Mouse (Mus musculus): Measurements from ENCODE around the gene Plvap. TPM values are rescaled to one million over a fixed set of nuclear protein-coding genes. Genes with fewer than 3 reads are reported as not detected.
"Not testable (repeated sequence)": the region's sequence is repeated elsewhere in the genome, so short reads cannot be mapped to it uniquely, and the experiment has no call there.

Gene Plvap
- polyA plus RNA-seq, 1 experiment, result 0.18 TPM

GRCm38 (mm10) chr8:71528362-71529073, 17.0 kb upstream of the Plvap start:
- H3K27me3 ChIP-seq (ENCODE audit: control insufficient read depth), result peaks cover 35% of the 10 kb centered on the region
- no peaks in the 10 kb centered on the region for H3K36me3 ChIP-seq (ENCODE audit: control insufficient read depth)
- H3K9me3 ChIP-seq (ENCODE audit: control insufficient read depth, low read length), result no peaks in the 10 kb centered on the region
- H3K4me3 ChIP-seq (replicated peaks), result no peak overlapping the region
- TF ChIP-seq TAL1 (IDR thresholded peaks at IDR 0.05; ENCODE audit: low read length), result no peak
- no peak for TF ChIP-seq GATA1 (IDR thresholded peaks at IDR 0.05; ENCODE audit: low read length)
- H3K4me1 ChIP-seq (ENCODE audit: control insufficient read depth), result peaks cover 4% of the 10 kb centered on the region; the same call in 1 of the 2 replicates

- Histone ChIP-seq H3K4me1 (ENCODE audit: control insufficient read depth) (peaks cover 4% of the 10 kb centered on the region; the same call in 1 of the 2 replicates), H3K9me3 (ENCODE audit: control insufficient read depth, low read length) (no peaks in the 10 kb centered on the region), H3K36me3 (ENCODE audit: control insufficient read depth) (no peaks in the 10 kb centered on the region), H3K27me3 (ENCODE audit: control insufficient read depth) (peaks cover 35% of the 10 kb centered on the region), H3K4me3 (replicated peaks) (no peak overlapping the region)
- TF ChIP-seq TAL1 (IDR thresholded peaks at IDR 0.05; ENCODE audit: low read length), result no peak
- TF ChIP-seq GATA1 (IDR thresholded peaks at IDR 0.05; ENCODE audit: low read length), result no peak
Measured at GRCm38 (mm10) chr8:71527162-71527870, 15.8 kb upstream of the Plvap start.

GRCm38 (mm10) chr8:71526272-71526671, 14.7 kb upstream of the Plvap start:
- no peak for TF ChIP-seq GATA1 (IDR thresholded peaks at IDR 0.05; ENCODE audit: low read length)
- TF ChIP-seq TAL1 (IDR thresholded peaks at IDR 0.05; ENCODE audit: low read length), result no peak
- Histone ChIP-seq H3K4me3 (replicated peaks) (no peak overlapping the region), H3K4me1 (ENCODE audit: control insufficient read depth) (peaks cover 9% of the 10 kb centered on the region), H3K27me3 (ENCODE audit: control insufficient read depth) (peaks cover 35% of the 10 kb centered on the region), H3K9me3 (ENCODE audit: control insufficient read depth, low read length) (no peaks in the 10 kb centered on the region), H3K36me3 (ENCODE audit: control insufficient read depth) (no peaks in the 10 kb centered on the region)

- no peaks in the 10 kb centered on the region for H3K9me3 ChIP-seq (ENCODE audit: control insufficient read depth, low read length)
- H3K27me3 ChIP-seq (ENCODE audit: control insufficient read depth), result peaks cover 35% of the 10 kb centered on the region
- H3K4me1 ChIP-seq (ENCODE audit: control insufficient read depth), result peaks cover 7% of the 10 kb centered on the region
- TF ChIP-seq TAL1 (IDR thresholded peaks at IDR 0.05; ENCODE audit: low read length) (no peak), GATA1 (IDR thresholded peaks at IDR 0.05; ENCODE audit: low read length) (no peak)
- no peaks in the 10 kb centered on the region for H3K36me3 ChIP-seq (ENCODE audit: control insufficient read depth)
- no peak within 1 kb of the TSS for H3K4me3 ChIP-seq (replicated peaks)
Measured at GRCm38 (mm10) chr8:71525226-71526050, 13.9 kb upstream of the Plvap start, which contains the start of gene Ccdc194. TSS of gene Ccdc194 (minus strand) at chr8:71525711.

- Histone ChIP-seq H3K27me3 (ENCODE audit: control insufficient read depth) (peaks cover 20% of the 10 kb centered on the region), H3K4me3 (replicated peaks) (no peak overlapping the region), H3K36me3 (ENCODE audit: control insufficient read depth) (no peaks in the 10 kb centered on the region), H3K4me1 (ENCODE audit: control insufficient read depth) (peaks cover 6% of the 10 kb centered on the region), H3K9me3 (ENCODE audit: control insufficient read depth, low read length) (no peaks in the 10 kb centered on the region)
- TF ChIP-seq TAL1 (IDR thresholded peaks at IDR 0.05; ENCODE audit: low read length), result no peak
- no peak for TF ChIP-seq GATA1 (IDR thresholded peaks at IDR 0.05; ENCODE audit: low read length)
Measured at GRCm38 (mm10) chr8:71521634-71522033, 10.1 kb upstream of the Plvap start.

- H3K27me3 ChIP-seq (ENCODE audit: control insufficient read depth), result not testable (repeated sequence)
Measured at GRCm38 (mm10) chr8:71519037-71519825, 7.7 kb upstream of the Plvap start.

GRCm38 (mm10) chr8:71516786-71517185, 5.2 kb upstream of the Plvap start:
- H3K27me3 ChIP-seq (ENCODE audit: control insufficient read depth), result no peaks in the 10 kb centered on the region
- peaks cover 16% of the 10 kb centered on the region for H3K4me1 ChIP-seq (ENCODE audit: control insufficient read depth)
- H3K9me3 ChIP-seq (ENCODE audit: control insufficient read depth, low read length), result no peaks in the 10 kb centered on the region
- H3K4me3 ChIP-seq (replicated peaks), result no peak overlapping the region
- TF ChIP-seq TAL1 (IDR thresholded peaks at IDR 0.05; ENCODE audit: low read length), result no peak
- no peak for TF ChIP-seq GATA1 (IDR thresholded peaks at IDR 0.05; ENCODE audit: low read length)
- H3K36me3 ChIP-seq (ENCODE audit: control insufficient read depth), result no peaks in the 10 kb centered on the region

More at GRCm38 (mm10) chr8:71519037-71519825, 7.7 kb upstream of the Plvap start:
- not testable (repeated sequence) for H3K36me3 ChIP-seq (ENCODE audit: control insufficient read depth); H3K9me3 ChIP-seq (ENCODE audit: control insufficient read depth, low read length); H3K4me3 ChIP-seq (replicated peaks); H3K4me1 ChIP-seq (ENCODE audit: control insufficient read depth)

- Histone ChIP-seq H3K4me3 (replicated peaks) (no peak overlapping the region), H3K4me1 (ENCODE audit: control insufficient read depth) (peaks cover 20% of the 10 kb centered on the region), H3K36me3 (ENCODE audit: control insufficient read depth) (no peaks in the 10 kb centered on the region), H3K9me3 (ENCODE audit: control insufficient read depth, low read length) (no peaks in the 10 kb centered on the region), H3K27me3 (ENCODE audit: control insufficient read depth) (0 out of 2 replicates have a peak, but pooled peaks cover 1% of the 10 kb centered on the region)
- TF ChIP-seq GATA1 (IDR thresholded peaks at IDR 0.05; ENCODE audit: low read length) (no peak), TAL1 (IDR thresholded peaks at IDR 0.05; ENCODE audit: low read length) (no peak)
Measured at GRCm38 (mm10) chr8:71515043-71515442, 3.5 kb upstream of the Plvap start.

Data from erythroblast, embryonic 14.5 days (primary cell).